ENCODE assay signal across 9 mouse cellular contexts in the genomic region with DNA sequence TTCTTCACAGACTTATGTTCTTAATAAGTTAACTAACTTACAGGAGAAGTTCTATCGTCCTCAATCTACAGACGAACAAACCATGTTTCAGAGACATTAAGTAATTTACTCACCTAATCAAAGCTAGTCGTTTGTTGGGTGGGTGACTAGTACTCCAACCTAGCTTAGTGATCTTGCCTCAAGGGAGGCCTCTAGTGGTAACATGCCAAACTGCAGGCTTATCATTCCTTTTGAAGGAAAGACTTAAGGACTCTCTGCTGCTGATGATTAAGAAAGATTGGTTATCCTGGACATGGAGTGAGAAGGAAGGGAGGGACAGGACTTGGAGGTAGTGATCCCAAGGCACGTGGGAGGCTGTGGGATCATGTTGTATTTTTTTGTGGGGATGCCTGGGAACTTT. TPM values are rescaled to one million over a fixed set of nuclear protein-coding genes. Genes with fewer than 3 reads are reported as not detected.
DNase-seq lines count a peak whose midpoint lies in the region; ATAC-seq lines count a peak whose summit lies in the region.
"Had no signal": no experiment of that assay in that cellular context is flagged by ENCODE, and none has a peak within 500 bp of the region (broad histone marks: within the 10 kb centered on the region; RNA-seq: fewer than 3 reads in every experiment).

No protein-coding gene starts in this region.

- H3K9ac ChIP-seq in heart, embryonic 11.5 days (ENCODE audit: low read depth, low read length), result no peak overlapping the region
- H3K9ac ChIP-seq: limb, embryonic 12.5 days had no signal

- WGBS in heart, embryonic 11.5 days (ENCODE audit: insufficient replicate concordance), result 28% methylated on average over 4 of the region's 4 CpGs

- ATAC-seq in heart, embryonic 11.5 days (replicated peaks; ENCODE audit: insufficient number of reproducible peaks, low FRiP score, low TSS enrichment), result no peak
- peak; percentile 81 for ATAC-seq in megakaryocyte, adult 5-6 weeks (ENCODE audit: poor library complexity, severe bottlenecking)

- H3K9me3 ChIP-seq in heart, embryonic 11.5 days (replicated peaks; ENCODE audit: control insufficient read depth, low read length), result no peaks in the 10 kb centered on the region
- H3K9me3 ChIP-seq: limb, embryonic 12.5 days had no signal

- no peak overlapping the region for H3K4me3 ChIP-seq in heart, embryonic 11.5 days (ENCODE audit: low read depth, low read length)
- H3K4me3 ChIP-seq: limb, embryonic 12.5 days had no signal

- H3K4me1 ChIP-seq in heart, embryonic 11.5 days (ENCODE audit: control insufficient read depth, insufficient read depth, low read length), result no peaks in the 10 kb centered on the region
- H3K4me1 ChIP-seq: limb, embryonic 12.5 days had no signal

- DNase-seq in heart, adult 18-20 months, result peak; percentile 22 to 76
- DNase-seq in A20 (ENCODE audit: low read depth, low spot score) (peak; percentile 70), adipocyte (ENCODE audit: low spot score) (peak; percentile 51)
- peak; percentile 50 for DNase-seq in embryo, embryonic 9.5 days (ENCODE audit: extremely low spot score)
- DNase-seq in kidney, postnatal 14 days, result peak; percentile 49
- peak; percentile 66 for DNase-seq in thymus, postnatal 14 days

- no peaks in the 10 kb centered on the region for H3K27me3 ChIP-seq in heart, embryonic 11.5 days (ENCODE audit: control insufficient read depth, insufficient read depth, low read length)
- H3K27me3 ChIP-seq: limb, embryonic 12.5 days had no signal

- no peak overlapping the region for H3K27ac ChIP-seq in heart, embryonic 11.5 days (ENCODE audit: low read depth, low read length)
- H3K27ac ChIP-seq: limb, embryonic 12.5 days had no signal

- no peak overlapping the region for H3K4me2 ChIP-seq in heart, embryonic 11.5 days
- H3K4me2 ChIP-seq: limb, embryonic 12.5 days had no signal

- H3K36me3 ChIP-seq in heart, embryonic 11.5 days (ENCODE audit: control insufficient read depth, insufficient read depth, low read length), result no peaks in the 10 kb centered on the region
- H3K36me3 ChIP-seq: limb, embryonic 12.5 days had no signal

RNA-seq across cellular contexts. Expression of gene Ern2, which starts 11.3 kb away (rescaled TPM):
- not detected for total RNA-seq in heart, adult 18-20 months (2021)
- polyA plus RNA-seq in heart, embryonic 11.5 days (2014; fragmentation: Nextera tagmentation; extraction: Ambion mirVana), result not detected in 2 replicates
- not detected in 2 replicates for total RNA-seq in megakaryocyte, adult 5-6 weeks (2015)
- total RNA-seq in megakaryocyte, adult 5-6 weeks (2017), result not detected in 2 replicates

RNA-seq across cellular contexts. Expression of gene Chp2, which starts 22.0 kb away (rescaled TPM):
- 1 to 10 TPM; 3.7 to 3.8 TPM for total RNA-seq in heart, adult 18-20 months (2021)
- polyA plus RNA-seq in heart, embryonic 11.5 days (2014; fragmentation: Nextera tagmentation; extraction: Ambion mirVana), result 0.35 TPM in 1 of 2 replicates, not detected in the other
- 0.27 TPM in 1 of 2 replicates, not detected in the other for total RNA-seq in megakaryocyte, adult 5-6 weeks (2015)
- 0.18 and 0.94 TPM in 2 replicates for total RNA-seq in megakaryocyte, adult 5-6 weeks (2017)
- polyA plus RNA-seq: limb, embryonic 12.5 days had no signal

RNA-seq across cellular contexts. Expression of gene Plk1, which starts 38.1 kb away (rescaled TPM):
- under 1 TPM; 0.41 to 0.94 TPM for total RNA-seq in heart, adult 18-20 months (2021)
- polyA plus RNA-seq in heart, embryonic 11.5 days (2014; fragmentation: Nextera tagmentation; extraction: Ambion mirVana), result 81.2 and 86.3 TPM in 2 replicates
- total RNA-seq in megakaryocyte, adult 5-6 weeks (2015), result 46.9 and 48.0 TPM in 2 replicates
- total RNA-seq in megakaryocyte, adult 5-6 weeks (2017), result 52.6 and 60.9 TPM in 2 replicates

Comparison
In these comparisons a context has a peak if more than half of its experiments do, and no peak if none do; other contexts are left out.
1. RNA of gene Plk1, which starts 38.1 kb away (total RNA-seq): 46.9 to 60.9 TPM in megakaryocyte, adult 5-6 weeks; 0.41 to 0.94 TPM in heart, adult 18-20 months; every median in the first group is over 10 times any median in the second.
2. Peak in every context shown above with its lines, with median percentiles within 50 percentile points of each other: DNase-seq.